Mouse (Mus musculus) kidney, postnatal 0 days (tissue): ENCODE data around the gene Arnt2. TPM values are rescaled to one million over a fixed set of nuclear protein-coding genes. Genes with fewer than 3 reads are reported as not detected.

ENCODE experiments used
- ATAC-seq: fragments of 200-750 bp; cut with Nextera tagmentation; replicated peaks from 2 replicates; pipeline ENCODE4 v1.8.0; 2017; ENCODE audit warnings: low read depth, moderate number of reproducible peaks, moderate TSS enrichment, moderate library complexity; ENCODE audit not compliant: low FRiP score
- DNase-seq: peaks from one replicate; pipeline ENCODE4 v3.0.0-alpha.2; 2016; ENCODE audit warnings: low spot score
- H3K27ac ChIP-seq: fragments of 300-500 bp; sonication (generic); 2 replicates; pipeline ENCODE4 v1.5.1; 2014; ENCODE audit warnings: mild to moderate bottlenecking
- H3K27me3 ChIP-seq: fragments of 300-500 bp; sonication (generic); 2 replicates; pipeline ENCODE4 v1.6.1; 2014; ENCODE audit warnings: low read length, mixed read lengths; ENCODE audit not compliant: insufficient read depth
- H3K36me3 ChIP-seq: fragments of 300-500 bp; sonication (generic); 2 replicates; pipeline ENCODE4 v1.6.1; 2014; ENCODE audit warnings: low read length, mixed read lengths; ENCODE audit not compliant: insufficient read depth
- H3K4me1 ChIP-seq: fragments of 300-500 bp; sonication (generic); replicated peaks from 2 replicates; pipeline ENCODE4 v1.6.1; 2014; ENCODE audit warnings: antibody characterized with exemption, low read length, mixed read lengths; ENCODE audit not compliant: insufficient read depth
- H3K4me2 ChIP-seq: fragments of 300-500 bp; sonication (generic); 2 replicates; pipeline ENCODE4 v1.6.1; 2014; ENCODE audit warnings: mild to moderate bottlenecking, low read length, moderate library complexity, mixed read lengths
- H3K4me3 ChIP-seq: fragments of 300-500 bp; sonication (generic); replicated peaks from 2 replicates; pipeline ENCODE4 v1.5.1; 2014; ENCODE audit warnings: low read depth, low read length
- H3K9ac ChIP-seq: fragments of 300-500 bp; sonication (generic); 2 replicates; pipeline ENCODE4 v1.6.1; 2014; ENCODE audit warnings: low read depth, low read length
- H3K9me3 ChIP-seq: fragments of 300-500 bp; sonication (generic); replicated peaks from 2 replicates; pipeline ENCODE4 v1.6.1; 2016; ENCODE audit warnings: low read length, inconsistent platforms, mixed read lengths
- CTCF ChIP-seq: IDR thresholded peaks from 2 replicates; pipeline ENCODE4 v1.5.1; 2016; ENCODE audit warnings: antibody characterized with exemption, low read depth, mild to moderate bottlenecking, moderate library complexity
- WGBS: fragments of 180-500 bp; shearing (Covaris S2); extraction: QIAGEN DNeasy Blood & Tissue Kit; methylation state at CpG from one replicate; pipeline ENCODE4 v1.1.7; 2014; 5-methylcytosine and 5-hydroxymethylcytosine counted together
- polyA plus RNA-seq: library from polyadenylated mRNA; unstranded; fragments of >200 nt; fragmentation: Nextera tagmentation; extraction: Ambion mirVana; gene quantifications from 2 replicates; pipeline ENCODE4 v1.2.1, GENCODE M21; 2015

Gene Arnt2
- polyA plus RNA-seq, 1 experiment from 2014 or later, result 8.4 TPM

DNA sequence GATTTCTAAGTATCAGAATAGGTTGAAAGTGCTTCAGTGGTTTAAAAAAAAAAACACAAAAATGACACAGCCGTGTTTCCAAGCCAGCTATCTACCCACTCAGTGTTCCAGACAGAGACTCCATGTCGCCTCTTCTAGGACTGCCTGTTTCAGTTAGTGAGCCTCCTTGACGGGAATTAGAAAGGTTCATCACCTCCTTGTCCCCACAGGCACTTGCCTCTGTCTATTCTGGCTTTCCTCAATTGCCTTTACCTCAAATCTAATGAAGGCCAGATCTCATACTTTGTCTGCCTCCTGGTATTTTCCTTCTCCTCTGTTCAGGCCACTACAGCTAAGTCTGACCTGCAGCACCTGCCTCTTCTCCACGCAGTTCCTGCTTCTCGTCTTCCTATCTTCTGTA, 1.7 kb downstream of the Arnt2 start:
- no peak for ATAC-seq
- no peak overlapping the region for H3K4me3 ChIP-seq
- peak overlapping the region; percentile 90; the same call in 1 of the 2 replicates for H3K4me2 ChIP-seq
- peaks cover 8% of the 10 kb centered on the region; the same call in 1 of the 2 replicates for H3K4me1 ChIP-seq
- H3K36me3 ChIP-seq, result no peaks in the 10 kb centered on the region
- H3K27me3 ChIP-seq, result no peaks in the 10 kb centered on the region
- DNase-seq, result no peak
- H3K9ac ChIP-seq, result no peak overlapping the region
- H3K9me3 ChIP-seq, result no peaks in the 10 kb centered on the region
- TF ChIP-seq CTCF, result no peak
- no peak overlapping the region for H3K27ac ChIP-seq
- 67% methylated on average over 5 of the region's 5 CpGs for WGBS

GRCm38 (mm10) chr7:84403371-84403770, 6.6 kb downstream of the Arnt2 start:
- Histone ChIP-seq H3K27me3 (no peaks in the 10 kb centered on the region), H3K4me2 (no peak overlapping the region), H3K9ac (no peak overlapping the region), H3K4me1 (0 out of 2 replicates have a peak, but pooled peaks cover 2% of the 10 kb centered on the region), H3K9me3 (no peaks in the 10 kb centered on the region), H3K36me3 (no peaks in the 10 kb centered on the region), H3K4me3 (no peak overlapping the region), H3K27ac (no peak overlapping the region)
- no peak for TF ChIP-seq CTCF
- ATAC-seq, result no peak
- no peak for DNase-seq
- WGBS, result 54% methylated on average over 5 of the region's 5 CpGs

GRCm38 (mm10) chr7:84401641-84402455, 8.1 kb downstream of the Arnt2 start:
- Histone ChIP-seq H3K27me3 (no peaks in the 10 kb centered on the region), H3K9me3 (no peaks in the 10 kb centered on the region), H3K27ac (no peak overlapping the region), H3K36me3 (no peaks in the 10 kb centered on the region), H3K4me1 (no peaks in the 10 kb centered on the region), H3K9ac (no peak overlapping the region), H3K4me3 (no peak overlapping the region), H3K4me2 (no peak overlapping the region)
- ATAC-seq, result no peak
- no peak for TF ChIP-seq CTCF
- DNase-seq, result no peak
- WGBS, result 62% methylated on average over 9 of the region's 9 CpGs

DNA sequence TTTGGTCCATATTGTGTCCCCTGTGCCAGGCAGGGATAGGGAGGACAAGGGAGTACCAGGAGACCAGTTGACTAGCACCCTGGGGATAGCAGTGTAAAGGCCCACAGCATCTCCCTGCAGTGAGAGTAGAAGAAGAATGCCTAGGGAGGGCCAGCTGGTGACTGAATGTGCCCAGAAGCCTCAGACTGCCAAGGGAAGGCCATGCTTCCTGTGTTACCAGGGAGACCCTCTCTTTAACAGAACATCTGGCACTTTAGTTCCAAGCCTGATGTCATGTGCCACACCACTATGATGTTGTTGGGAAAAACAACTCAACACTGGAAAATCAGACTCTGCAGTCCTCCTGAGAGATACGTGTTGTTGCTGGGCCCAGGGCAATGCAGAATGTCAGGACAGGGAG, 12.7 kb downstream of the Arnt2 start:
- no peak for TF ChIP-seq CTCF
- H3K27me3 ChIP-seq, result no peaks in the 10 kb centered on the region
- H3K36me3 ChIP-seq, result no peaks in the 10 kb centered on the region

DNA sequence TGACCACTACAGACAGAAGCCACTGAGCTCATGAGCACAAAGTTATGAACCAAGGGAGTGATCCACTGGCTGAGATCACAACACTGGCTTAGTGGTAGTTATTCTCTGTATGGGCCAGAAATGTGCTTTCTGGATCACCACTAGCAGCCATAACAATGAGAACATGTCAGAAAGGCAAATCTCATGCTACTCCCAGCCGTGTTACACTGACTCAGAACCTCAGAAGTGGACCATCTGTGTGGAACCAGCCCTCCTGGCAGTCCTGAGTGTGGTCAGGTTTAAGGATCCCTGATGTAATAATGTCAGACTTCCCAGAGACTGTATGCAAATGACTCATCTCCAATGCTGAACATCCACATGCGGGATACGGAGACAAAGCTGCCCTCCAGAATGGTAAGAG, 13.4 kb downstream of the Arnt2 start:
- 93% methylated on average over 3 of the region's 3 CpGs for WGBS
- ATAC-seq (no peak), DNase-seq (no peak)
- H3K4me3 ChIP-seq, result no peak overlapping the region
- no peak overlapping the region for H3K4me2 ChIP-seq
- H3K36me3 ChIP-seq, result no peaks in the 10 kb centered on the region
- no peaks in the 10 kb centered on the region for H3K27me3 ChIP-seq
- TF ChIP-seq CTCF, result no peak
- H3K4me1 ChIP-seq, result no peaks in the 10 kb centered on the region
- no peak overlapping the region for H3K27ac ChIP-seq
- H3K9me3 ChIP-seq, result no peaks in the 10 kb centered on the region
- H3K9ac ChIP-seq, result no peak overlapping the region

More for the DNA sequence above, 12.7 kb downstream of the Arnt2 start:
- ATAC-seq, result 0 out of 2 replicates have a peak, but pooled peaks have one; percentile 13
- Histone ChIP-seq H3K4me3 (no peak overlapping the region), H3K9ac (no peak overlapping the region), H3K9me3 (no peaks in the 10 kb centered on the region), H3K27ac (no peak overlapping the region), H3K4me2 (no peak overlapping the region), H3K4me1 (no peaks in the 10 kb centered on the region)
- DNase-seq, result no peak
- WGBS, result 57% methylated on average over 1 of the region's 1 CpGs

DNA sequence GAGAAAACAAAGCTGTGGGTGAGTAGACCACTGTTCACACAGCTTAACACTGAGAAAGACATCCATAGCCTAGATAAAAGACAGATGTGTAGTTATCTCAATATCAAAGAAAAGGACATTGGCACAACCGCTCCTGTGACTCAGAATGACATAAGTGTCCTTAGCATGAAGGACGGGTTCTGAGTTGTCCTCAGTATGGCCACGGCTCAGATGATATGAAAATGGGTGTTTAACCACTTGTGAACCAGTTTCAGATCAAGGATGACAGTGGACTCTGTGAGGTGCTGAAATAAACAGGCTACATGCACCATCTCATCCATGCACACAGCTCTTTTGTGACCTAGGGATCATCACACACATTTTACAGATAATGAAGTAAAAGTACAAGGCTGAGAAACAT, 22.1 kb downstream of the Arnt2 start:
- no peaks in the 10 kb centered on the region for H3K36me3 ChIP-seq
- TF ChIP-seq CTCF, result no peak
- no peaks in the 10 kb centered on the region for H3K27me3 ChIP-seq
- no peak for ATAC-seq
- no peak for DNase-seq
- no peak overlapping the region for H3K27ac ChIP-seq
- H3K4me2 ChIP-seq, result no peak overlapping the region
- H3K9ac ChIP-seq, result no peak overlapping the region
- 74% methylated on average over 3 of the region's 3 CpGs for WGBS
- H3K4me1 ChIP-seq, result no peaks in the 10 kb centered on the region
- no peak overlapping the region for H3K4me3 ChIP-seq
- no peaks in the 10 kb centered on the region for H3K9me3 ChIP-seq
